Mouse (Mus musculus): ENCODE results near the gene Atf7ip2. TPM values are rescaled to one million over a fixed set of nuclear protein-coding genes. Genes with fewer than 3 reads are reported as not detected.
A peak's percentile ranks its signal among the peaks of the same experiment; 100 is the strongest.
"Not testable (repeated sequence)": the region's sequence is repeated elsewhere in the genome, so short reads cannot be mapped to it uniquely, and the experiment has no call there.

Gene Atf7ip2
- 1.5 and 1.6 TPM in 2 replicates for polyA plus RNA-seq (2015; fragmentation: Nextera tagmentation; extraction: Ambion mirVana)

- WGBS, result under 1% methylated on average over 63 of the region's 63 CpGs
These were observed at the start of gene Atf7ip2 for GRCm38 (mm10) chr16:10192679-10193506. Gene Atf7ip2 (plus strand): TSS chr16:10192712.

DNA sequence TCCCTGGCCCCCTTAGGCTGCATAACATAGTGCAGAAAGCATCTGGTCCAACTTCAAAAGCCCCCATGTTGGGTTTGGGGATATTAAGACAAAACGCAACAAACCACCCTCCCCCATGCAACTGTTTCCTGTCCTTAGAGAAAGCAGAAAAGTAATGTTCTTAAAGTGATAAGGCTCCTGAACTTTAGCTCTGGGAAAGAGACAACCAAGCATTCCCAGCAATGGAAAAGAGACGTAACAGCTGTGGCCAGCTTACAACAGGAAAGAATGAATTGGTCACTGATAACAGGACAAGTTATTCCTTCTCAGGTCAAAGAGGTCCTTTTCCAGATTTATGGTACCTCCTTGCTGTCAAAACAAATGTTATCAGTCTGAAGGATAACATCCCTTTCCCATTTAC is 49.3 kb upstream of the Atf7ip2 start:
- Histone ChIP-seq H3K4me1 (no peaks in the 10 kb centered on the region), H3K27me3 (no peaks in the 10 kb centered on the region), H3K9me3 (no peaks in the 10 kb centered on the region), H3K27ac (no peak overlapping the region), H3K36me3 (no peaks in the 10 kb centered on the region), H3K9ac (no peak overlapping the region), H3K4me2 (no peak overlapping the region), H3K4me3 (no peak overlapping the region)
- WGBS, result 41% methylated on average over 2 of the region's 2 CpGs
- no peak for ATAC-seq (ENCODE audit: borderline replicate concordance, extremely low read depth, low FRiP score, low TSS enrichment)

More at GRCm38 (mm10) chr16:10192679-10193506, at the start of gene Atf7ip2:
- no peaks in the 10 kb centered on the region for H3K36me3 ChIP-seq
- peak within 1 kb of the TSS; percentile 60 for H3K9ac ChIP-seq
- H3K4me1 ChIP-seq, result peaks cover 13% of the 10 kb centered on the region
- no peaks in the 10 kb centered on the region for H3K27me3 ChIP-seq
- peak within 1 kb of the TSS; percentile 63 for H3K4me3 ChIP-seq
- H3K27ac ChIP-seq, result peak within 1 kb of the TSS; percentile 53; the same call in 1 of the 2 replicates
- peak; percentile 99 for ATAC-seq (ENCODE audit: borderline replicate concordance, extremely low read depth, low FRiP score, low TSS enrichment)
- H3K4me2 ChIP-seq, result peak within 1 kb of the TSS; percentile 99
- no peaks in the 10 kb centered on the region for H3K9me3 ChIP-seq

- no peak for ATAC-seq (ENCODE audit: borderline replicate concordance, extremely low read depth, low FRiP score, low TSS enrichment)
These were observed 45.1 kb upstream of the Atf7ip2 start for GRCm38 (mm10) chr16:10147401-10147800.

DNA sequence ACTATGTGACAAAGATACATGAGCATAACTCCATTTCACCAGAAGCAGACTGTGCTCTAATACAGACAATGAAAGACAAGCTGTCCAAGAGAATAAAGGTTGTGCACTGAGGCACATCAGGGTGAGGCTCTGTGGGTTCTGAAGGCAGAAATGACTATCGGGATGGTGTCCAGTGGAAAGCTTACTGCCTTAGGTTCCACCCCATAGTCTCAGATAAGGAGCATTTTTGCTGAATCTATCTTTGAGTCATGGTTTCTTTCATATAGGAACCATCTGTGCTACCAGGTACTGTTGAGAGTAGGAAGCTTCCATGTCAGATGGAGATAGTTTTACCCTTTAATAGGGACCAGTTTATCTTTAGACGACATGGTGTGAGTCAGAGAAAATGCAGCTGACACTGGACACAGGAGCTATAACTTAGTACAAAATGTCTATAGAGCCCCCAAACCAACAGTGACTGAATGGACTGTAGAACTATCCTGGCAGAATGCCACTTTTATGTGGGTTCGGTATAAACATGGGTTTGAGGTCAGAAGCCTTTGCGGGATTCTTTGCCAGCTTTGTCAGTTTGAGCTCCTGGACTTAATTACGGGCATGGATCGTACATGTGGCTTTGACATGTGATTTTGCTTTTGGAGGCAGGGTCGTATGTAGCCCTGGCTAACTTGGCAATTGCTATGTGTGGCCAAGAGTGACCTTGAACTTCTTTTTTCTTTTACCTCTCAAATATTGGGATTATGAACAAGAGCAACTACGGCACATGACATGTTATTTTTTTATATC is 23.2 kb upstream of the Atf7ip2 start:
- 65% methylated on average over 8 of the region's 8 CpGs for WGBS
- H3K27me3 ChIP-seq, result no peaks in the 10 kb centered on the region
- no peak overlapping the region for H3K4me3 ChIP-seq
- H3K4me2 ChIP-seq, result no peak overlapping the region
- H3K27ac ChIP-seq, result no peak overlapping the region
- no peak for ATAC-seq (ENCODE audit: borderline replicate concordance, extremely low read depth, low FRiP score, low TSS enrichment)
- H3K4me1 ChIP-seq, result no peaks in the 10 kb centered on the region
- H3K9ac ChIP-seq, result no peak overlapping the region
- H3K9me3 ChIP-seq, result no peaks in the 10 kb centered on the region
- H3K36me3 ChIP-seq, result no peaks in the 10 kb centered on the region

More at GRCm38 (mm10) chr16:10147401-10147800, 45.1 kb upstream of the Atf7ip2 start:
- WGBS, result 86% methylated on average over 5 of the region's 5 CpGs
- Histone ChIP-seq H3K9me3 (no peaks in the 10 kb centered on the region), H3K4me3 (no peak overlapping the region), H3K27ac (no peak overlapping the region), H3K36me3 (no peaks in the 10 kb centered on the region), H3K27me3 (no peaks in the 10 kb centered on the region), H3K4me2 (no peak overlapping the region), H3K4me1 (no peaks in the 10 kb centered on the region), H3K9ac (no peak overlapping the region)

GRCm38 (mm10) chr16:10170005-10170404 is 22.5 kb upstream of the Atf7ip2 start, which contains the start of gene Rpl39l:
Gene Rpl39l (plus strand): TSS chr16:10170226.
- Histone ChIP-seq H3K27ac (no peak within 1 kb of the TSS), H3K36me3 (no peaks in the 10 kb centered on the region), H3K4me1 (no peaks in the 10 kb centered on the region), H3K4me3 (no peak within 1 kb of the TSS), H3K9ac (no peak within 1 kb of the TSS), H3K27me3 (no peaks in the 10 kb centered on the region), H3K4me2 (no peak within 1 kb of the TSS), H3K9me3 (no peaks in the 10 kb centered on the region)
- ATAC-seq (ENCODE audit: borderline replicate concordance, extremely low read depth, low FRiP score, low TSS enrichment), result no peak
- 86% methylated on average over 22 of the region's 22 CpGs for WGBS

GRCm38 (mm10) chr16:10171276-10171675 is 21.2 kb upstream of the Atf7ip2 start:
- Histone ChIP-seq H3K27ac (no peak overlapping the region), H3K9ac (no peak overlapping the region), H3K27me3 (no peaks in the 10 kb centered on the region), H3K9me3 (no peaks in the 10 kb centered on the region), H3K4me1 (no peaks in the 10 kb centered on the region), H3K4me3 (no peak overlapping the region), H3K4me2 (no peak overlapping the region), H3K36me3 (no peaks in the 10 kb centered on the region)
- 79% methylated on average over 4 of the region's 4 CpGs for WGBS
- ATAC-seq (ENCODE audit: borderline replicate concordance, extremely low read depth, low FRiP score, low TSS enrichment), result no peak

- Histone ChIP-seq H3K9ac (no peak overlapping the region), H3K27ac (no peak overlapping the region), H3K36me3 (no peaks in the 10 kb centered on the region), H3K4me2 (no peak overlapping the region), H3K4me3 (no peak overlapping the region), H3K4me1 (no peaks in the 10 kb centered on the region), H3K27me3 (no peaks in the 10 kb centered on the region), H3K9me3 (peaks cover 3% of the 10 kb centered on the region; the same call in 1 of the 2 replicates)
- 87% methylated on average over 3 of the region's 3 CpGs for WGBS
- ATAC-seq (ENCODE audit: borderline replicate concordance, extremely low read depth, low FRiP score, low TSS enrichment), result no peak
These were observed 20.2 kb upstream of the Atf7ip2 start for GRCm38 (mm10) chr16:10172179-10172820.

GRCm38 (mm10) chr16:10187461-10187860 is 5.1 kb upstream of the Atf7ip2 start:
- H3K9ac ChIP-seq; ATAC-seq (ENCODE audit: borderline replicate concordance, extremely low read depth, low FRiP score, low TSS enrichment); H3K36me3 ChIP-seq; H3K27me3 ChIP-seq; H3K4me1 ChIP-seq; H3K4me2 ChIP-seq; H3K4me3 ChIP-seq; H3K27ac ChIP-seq: not testable (repeated sequence)
- peaks cover 11% of the 10 kb centered on the region for H3K9me3 ChIP-seq
- 93% methylated on average over 10 of the region's 10 CpGs for WGBS

DNA sequence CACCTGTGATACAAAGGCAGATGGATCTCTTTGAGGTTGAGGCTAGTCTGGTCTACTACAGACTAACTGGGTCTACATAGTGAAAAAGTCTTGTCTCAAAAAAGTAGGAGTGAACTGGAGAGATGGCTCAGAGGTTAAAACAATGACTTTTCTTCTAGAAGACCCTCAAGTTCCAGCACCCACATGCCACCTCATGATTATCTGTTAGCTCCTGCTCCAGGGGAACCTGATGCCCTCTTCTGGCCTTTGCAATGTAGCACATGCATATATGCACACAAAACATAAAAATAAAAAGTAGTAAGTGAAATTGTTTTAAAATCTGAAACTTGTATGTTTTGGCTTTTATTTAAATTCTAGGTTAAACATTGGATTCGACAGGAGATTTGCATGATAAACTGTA is 16.3 kb downstream of the Atf7ip2 start:
- no peak for ATAC-seq (ENCODE audit: borderline replicate concordance, extremely low read depth, low FRiP score, low TSS enrichment)
- WGBS, result 91% methylated on average over 1 of the region's 1 CpGs
- Histone ChIP-seq H3K4me3 (no peak overlapping the region), H3K4me2 (no peak overlapping the region), H3K4me1 (no peaks in the 10 kb centered on the region), H3K27me3 (no peaks in the 10 kb centered on the region), H3K9ac (no peak overlapping the region), H3K9me3 (no peaks in the 10 kb centered on the region), H3K27ac (no peak overlapping the region), H3K36me3 (no peaks in the 10 kb centered on the region)

GRCm38 (mm10) chr16:10216366-10216765 is 23.9 kb downstream of the Atf7ip2 start:
- ATAC-seq (ENCODE audit: borderline replicate concordance, extremely low read depth, low FRiP score, low TSS enrichment); H3K4me1 ChIP-seq: not testable (repeated sequence)
- WGBS, result 93% methylated on average over 1 of the region's 1 CpGs

GRCm38 (mm10) chr16:10217020-10217419 is 24.5 kb downstream of the Atf7ip2 start:
- 82% methylated on average over 2 of the region's 2 CpGs for WGBS

More at GRCm38 (mm10) chr16:10216366-10216765, 23.9 kb downstream of the Atf7ip2 start:
- not testable (repeated sequence) for H3K9me3 ChIP-seq, H3K36me3 ChIP-seq, H3K4me3 ChIP-seq, H3K27me3 ChIP-seq, H3K27ac ChIP-seq, H3K4me2 ChIP-seq, H3K9ac ChIP-seq

More at GRCm38 (mm10) chr16:10217020-10217419, 24.5 kb downstream of the Atf7ip2 start:
- H3K27ac ChIP-seq; H3K4me1 ChIP-seq; H3K4me3 ChIP-seq; H3K27me3 ChIP-seq; H3K4me2 ChIP-seq; ATAC-seq (ENCODE audit: borderline replicate concordance, extremely low read depth, low FRiP score, low TSS enrichment); H3K9ac ChIP-seq; H3K9me3 ChIP-seq; H3K36me3 ChIP-seq: not testable (repeated sequence)
